Mouse (Mus musculus) megakaryocyte, embryonic 14.5 days (primary cell): Measurements from ENCODE around the gene Spata5.

Source experiments
- FLI1 ChIP-seq: IDR thresholded peaks from 2 replicates; pipeline ENCODE4 v1.6.1; 2012; ENCODE audit warnings: low read length, inconsistent platforms, mixed read lengths
- GATA1 ChIP-seq: IDR thresholded peaks from 3 replicates; pipeline ENCODE4 v1.6.1; 2012; ENCODE audit warnings: mixed read lengths, low read length, inconsistent platforms, borderline replicate concordance

GRCm38 (mm10) chr3:37483709-37484265 is 64.1 kb downstream of the Spata5 start:
- no peak for TF ChIP-seq GATA1
- no peak for TF ChIP-seq FLI1
